Mouse (Mus musculus) intestine, embryonic 16.5 days (tissue): ENCODE data around the gene Mapkapk2. TPM values are rescaled to one million over a fixed set of nuclear protein-coding genes. Genes with fewer than 3 reads are reported as not detected.

Source experiments
- ATAC-seq: fragments of 200-750 bp; cut with Nextera tagmentation; 2 replicates; pipeline ENCODE4 v1.8.0; 2017; ENCODE audit warnings: moderate TSS enrichment, moderate library complexity
- H3K27ac ChIP-seq: fragments of 300-500 bp; sonication (generic); 2 replicates; pipeline ENCODE4 v1.5.1; 2014; ENCODE audit warnings: mild to moderate bottlenecking, low read length
- H3K27me3 ChIP-seq: fragments of 300-500 bp; sonication (generic); replicated peaks from 2 replicates; pipeline ENCODE4 v1.6.1; 2014; ENCODE audit warnings: low read length, control low read depth, mixed read lengths; ENCODE audit not compliant: control insufficient read depth, insufficient read depth
- H3K36me3 ChIP-seq: fragments of 300-500 bp; sonication (generic); 2 replicates; pipeline ENCODE4 v1.6.1; 2014; ENCODE audit warnings: low read length, control low read depth; ENCODE audit not compliant: control insufficient read depth, insufficient read depth
- H3K4me1 ChIP-seq: fragments of 300-500 bp; sonication (generic); 2 replicates; pipeline ENCODE4 v1.6.1; 2014; ENCODE audit warnings: low read length, control low read depth, mixed read lengths; ENCODE audit not compliant: control insufficient read depth, insufficient read depth
- H3K4me2 ChIP-seq: fragments of 300-500 bp; sonication (generic); 2 replicates; pipeline ENCODE4 v1.6.1; 2014; ENCODE audit warnings: low read depth, low read length, control low read depth
- H3K4me3 ChIP-seq: fragments of 300-500 bp; sonication (generic); 2 replicates; pipeline ENCODE4 v1.5.1; 2014; ENCODE audit warnings: mild to moderate bottlenecking, low read length
- H3K9ac ChIP-seq: fragments of 300-500 bp; sonication (generic); 2 replicates; pipeline ENCODE4 v1.6.1; 2014; ENCODE audit warnings: low read depth, low read length
- H3K9me3 ChIP-seq: fragments of 300-500 bp; sonication (generic); 2 replicates; pipeline ENCODE4 v1.6.1; 2016; ENCODE audit warnings: low read length, control low read depth; ENCODE audit not compliant: control insufficient read depth
- WGBS: fragments of 180-500 bp; shearing (Covaris S2); extraction: QIAGEN DNeasy Blood & Tissue Kit; methylation state at CpG from one replicate; pipeline ENCODE4 v1.1.7; 2014; 5-methylcytosine and 5-hydroxymethylcytosine counted together
- polyA plus RNA-seq: library from polyadenylated mRNA; unstranded; fragments of >200 nt; fragmentation: Nextera tagmentation; extraction: Ambion mirVana; gene quantifications from 2 replicates; pipeline ENCODE4 v1.2.1, GENCODE M21; 2015

The Mapkapk2 gene
- polyA plus RNA-seq, 1 experiment from 2014 or later = 13.1 TPM

- no peak for ATAC-seq
- Histone ChIP-seq H3K27ac (0 out of 2 replicates have a peak overlapping the region, but pooled peaks have one; percentile 93), H3K36me3 (no peaks in the 10 kb centered on the region), H3K4me3 (peak overlapping the region; percentile 85), H3K4me2 (peak overlapping the region; percentile 71), H3K9me3 (no peaks in the 10 kb centered on the region), H3K27me3 (no peaks in the 10 kb centered on the region), H3K9ac (peak overlapping the region; percentile 90), H3K4me1 (peaks cover 42% of the 10 kb centered on the region)
- WGBS = 13% methylated on average over 8 of the region's 8 CpGs
These were observed 2.1 kb downstream of the Mapkapk2 start for GRCm38 (mm10) chr1:131095574-131095973.

- Histone ChIP-seq H3K27me3 (no peaks in the 10 kb centered on the region), H3K4me3 (no peak overlapping the region), H3K4me2 (no peak overlapping the region), H3K9me3 (no peaks in the 10 kb centered on the region), H3K36me3 (no peaks in the 10 kb centered on the region), H3K27ac (no peak overlapping the region), H3K4me1 (peaks cover 58% of the 10 kb centered on the region), H3K9ac (no peak overlapping the region)
- 61% methylated on average over 8 of the region's 8 CpGs for WGBS
- no peak for ATAC-seq
These were observed 3.7 kb downstream of the Mapkapk2 start for GRCm38 (mm10) chr1:131093889-131094288.

- no peak for ATAC-seq
- Histone ChIP-seq H3K4me3 (no peak overlapping the region), H3K9ac (no peak overlapping the region), H3K27ac (no peak overlapping the region), H3K36me3 (no peaks in the 10 kb centered on the region), H3K4me1 (peaks cover 66% of the 10 kb centered on the region), H3K4me2 (no peak overlapping the region), H3K27me3 (no peaks in the 10 kb centered on the region), H3K9me3 (no peaks in the 10 kb centered on the region)
- 94% methylated on average over 3 of the region's 3 CpGs for WGBS
These were observed 4.8 kb downstream of the Mapkapk2 start for GRCm38 (mm10) chr1:131092846-131093245.

- ATAC-seq = no peak
- Histone ChIP-seq H3K36me3 (no peaks in the 10 kb centered on the region), H3K4me3 (no peak overlapping the region), H3K27ac (no peak overlapping the region), H3K9ac (no peak overlapping the region), H3K4me2 (no peak overlapping the region), H3K4me1 (peaks cover 70% of the 10 kb centered on the region), H3K27me3 (no peaks in the 10 kb centered on the region), H3K9me3 (no peaks in the 10 kb centered on the region)
- WGBS = 83% methylated on average over 3 of the region's 3 CpGs
These were observed 5.5 kb downstream of the Mapkapk2 start for GRCm38 (mm10) chr1:131092173-131092572.

GRCm38 (mm10) chr1:131091481-131091880, 6.1 kb downstream of the Mapkapk2 start:
- WGBS = 82% methylated on average over 3 of the region's 3 CpGs
- H3K36me3 ChIP-seq = no peaks in the 10 kb centered on the region
- no peak overlapping the region for H3K4me2 ChIP-seq
- no peak overlapping the region for H3K4me3 ChIP-seq
- H3K4me1 ChIP-seq = peaks cover 77% of the 10 kb centered on the region
- no peaks in the 10 kb centered on the region for H3K9me3 ChIP-seq
- no peaks in the 10 kb centered on the region for H3K27me3 ChIP-seq
- no peak for ATAC-seq
- H3K27ac ChIP-seq = no peak overlapping the region
- H3K9ac ChIP-seq = no peak overlapping the region

- WGBS = 57% methylated on average over 4 of the region's 4 CpGs
- no peak for ATAC-seq
These were observed 6.7 kb downstream of the Mapkapk2 start for GRCm38 (mm10) chr1:131090877-131091276.

GRCm38 (mm10) chr1:131090261-131090660, 7.4 kb downstream of the Mapkapk2 start:
- H3K9me3 ChIP-seq = no peaks in the 10 kb centered on the region
- 64% methylated on average over 5 of the region's 5 CpGs for WGBS
- H3K27ac ChIP-seq = no peak overlapping the region
- ATAC-seq = no peak
- no peaks in the 10 kb centered on the region for H3K27me3 ChIP-seq
- H3K9ac ChIP-seq = 0 out of 2 replicates have a peak overlapping the region, but pooled peaks have one; percentile 34
- no peaks in the 10 kb centered on the region for H3K36me3 ChIP-seq
- no peak overlapping the region for H3K4me3 ChIP-seq
- no peak overlapping the region for H3K4me2 ChIP-seq
- peaks cover 75% of the 10 kb centered on the region for H3K4me1 ChIP-seq

More at GRCm38 (mm10) chr1:131090877-131091276, 6.7 kb downstream of the Mapkapk2 start:
- H3K9ac ChIP-seq = no peak overlapping the region
- no peaks in the 10 kb centered on the region for H3K36me3 ChIP-seq
- H3K4me3 ChIP-seq = no peak overlapping the region
- no peaks in the 10 kb centered on the region for H3K27me3 ChIP-seq
- H3K9me3 ChIP-seq = no peaks in the 10 kb centered on the region
- H3K4me2 ChIP-seq = no peak overlapping the region
- H3K4me1 ChIP-seq = peaks cover 79% of the 10 kb centered on the region
- no peak overlapping the region for H3K27ac ChIP-seq

GRCm38 (mm10) chr1:131089525-131090127, 8.0 kb downstream of the Mapkapk2 start:
- Histone ChIP-seq H3K36me3 (no peaks in the 10 kb centered on the region), H3K4me3 (no peak overlapping the region), H3K4me1 (peaks cover 76% of the 10 kb centered on the region), H3K27me3 (no peaks in the 10 kb centered on the region), H3K9ac (0 out of 2 replicates have a peak overlapping the region, but pooled peaks have one; percentile 34), H3K4me2 (no peak overlapping the region), H3K9me3 (no peaks in the 10 kb centered on the region), H3K27ac (no peak overlapping the region)
- no peak for ATAC-seq
- WGBS = 73% methylated on average over 2 of the region's 2 CpGs

GRCm38 (mm10) chr1:131088547-131088946, 9.1 kb downstream of the Mapkapk2 start:
- Histone ChIP-seq H3K4me1 (peaks cover 77% of the 10 kb centered on the region), H3K4me2 (no peak overlapping the region), H3K27me3 (no peaks in the 10 kb centered on the region), H3K36me3 (no peaks in the 10 kb centered on the region), H3K27ac (no peak overlapping the region), H3K9me3 (no peaks in the 10 kb centered on the region), H3K9ac (no peak overlapping the region), H3K4me3 (no peak overlapping the region)
- no peak for ATAC-seq
- 49% methylated on average over 11 of the region's 11 CpGs for WGBS

GRCm38 (mm10) chr1:131086907-131087306, 10.7 kb downstream of the Mapkapk2 start:
- WGBS = 42% methylated on average over 7 of the region's 7 CpGs
- Histone ChIP-seq H3K27me3 (no peaks in the 10 kb centered on the region), H3K4me3 (no peak overlapping the region), H3K9ac (no peak overlapping the region), H3K4me1 (peaks cover 81% of the 10 kb centered on the region), H3K36me3 (no peaks in the 10 kb centered on the region), H3K27ac (no peak overlapping the region), H3K9me3 (no peaks in the 10 kb centered on the region), H3K4me2 (peak overlapping the region; percentile 5; the same call in 1 of the 2 replicates)
- no peak for ATAC-seq
